22 mouse cellular contexts compared by ENCODE assay signal in genomic region chr17:67723175-67724067, GRCm38 (mm10). TPM values are rescaled to one million over a fixed set of nuclear protein-coding genes. Genes with fewer than 3 reads are reported as not detected.
DNase-seq lines count a peak whose midpoint lies in the region; ATAC-seq and TF ChIP-seq lines count a peak whose summit lies in the region.
"Had no signal": no experiment of that assay in that cellular context is flagged by ENCODE, and none has a peak within 500 bp of the region (broad histone marks: within the 10 kb centered on the region; RNA-seq: fewer than 3 reads in every experiment).

No protein-coding gene starts in this region.

- peaks cover 10% of the 10 kb centered on the region for H3K4me1 ChIP-seq in forebrain, embryonic 14.5 days (ENCODE audit: control insufficient read depth, insufficient read depth, low read length)
- H3K4me1 ChIP-seq in forebrain, embryonic 12.5 days, result no peaks in the 10 kb centered on the region; the same call in 1 of the 2 replicates
- H3K4me1 ChIP-seq in lung, embryonic 15.5 days, result peaks cover 21% of the 10 kb centered on the region
- peaks cover 10% of the 10 kb centered on the region; the same call in 1 of the 2 replicates for H3K4me1 ChIP-seq in neural tube, embryonic 14.5 days (ENCODE audit: control insufficient read depth, insufficient read depth, low read length)
- H3K4me1 ChIP-seq: embryonic facial prominence, embryonic 12.5 days; heart, embryonic 12.5 days; liver, embryonic 13.5 days; midbrain, embryonic 15.5 days had no signal

- H3K4me2 ChIP-seq in forebrain, embryonic 14.5 days (ENCODE audit: low read length), result no peak overlapping the region
- no peak overlapping the region for H3K4me2 ChIP-seq in forebrain, embryonic 12.5 days
- no peak overlapping the region for H3K4me2 ChIP-seq in lung, embryonic 15.5 days
- no peak overlapping the region for H3K4me2 ChIP-seq in neural tube, embryonic 14.5 days (ENCODE audit: low read depth, low read length)
- H3K4me2 ChIP-seq: embryonic facial prominence, embryonic 12.5 days; heart, embryonic 12.5 days; kidney, embryonic 15.5 days; limb, embryonic 12.5 days; liver, embryonic 13.5 days; midbrain, embryonic 15.5 days had no signal

- H3K27ac ChIP-seq in forebrain, embryonic 14.5 days (ENCODE audit: low read depth, low read length), result peak overlapping the region; percentile 41; the same call in 1 of the 2 replicates
- H3K27ac ChIP-seq in forebrain, embryonic 12.5 days, result no peak overlapping the region
- peak overlapping the region; percentile 60 for H3K27ac ChIP-seq in lung, embryonic 15.5 days
- peak overlapping the region; percentile 4 for H3K27ac ChIP-seq in neural tube, embryonic 14.5 days (ENCODE audit: low read depth, low read length)
- H3K27ac ChIP-seq: embryonic facial prominence, embryonic 12.5 days; kidney, embryonic 15.5 days; limb, embryonic 12.5 days; liver, embryonic 13.5 days; macrophage; midbrain, embryonic 15.5 days had no signal

- ATAC-seq in forebrain, embryonic 14.5 days, result peak; percentile 75
- no peak for ATAC-seq in forebrain, embryonic 12.5 days (ENCODE audit: low FRiP score)
- ATAC-seq in lung, embryonic 15.5 days (ENCODE audit: borderline replicate concordance, extremely low read depth, low FRiP score, low TSS enrichment), result peak; percentile 69
- ATAC-seq in neural tube, embryonic 14.5 days (ENCODE audit: low read depth), result no peak
- ATAC-seq: intestine, embryonic 16.5 days had no signal

- TF ChIP-seq POLR2A in brain, embryonic 14.5 days (IDR thresholded peaks at IDR 0.05; ENCODE audit: borderline replicate concordance, extremely low read depth, insufficient read depth, insufficient read length, poor library complexity, severe bottlenecking), result no peak

- H3K27me3 ChIP-seq in forebrain, embryonic 14.5 days (replicated peaks; ENCODE audit: control insufficient read depth, insufficient read depth, low read length), result no peaks in the 10 kb centered on the region
- H3K27me3 ChIP-seq in forebrain, embryonic 12.5 days, result no peaks in the 10 kb centered on the region
- no peaks in the 10 kb centered on the region for H3K27me3 ChIP-seq in lung, embryonic 15.5 days
- no peaks in the 10 kb centered on the region for H3K27me3 ChIP-seq in neural tube, embryonic 14.5 days (ENCODE audit: control insufficient read depth, insufficient read depth, low read length)
- H3K27me3 ChIP-seq: embryonic facial prominence, embryonic 12.5 days; heart, embryonic 12.5 days; kidney, embryonic 15.5 days; limb, embryonic 12.5 days; liver, embryonic 13.5 days; midbrain, embryonic 15.5 days had no signal

- H3K36me3 ChIP-seq in forebrain, embryonic 14.5 days (ENCODE audit: control insufficient read depth, insufficient read depth, low read length), result no peaks in the 10 kb centered on the region
- H3K36me3 ChIP-seq in forebrain, embryonic 12.5 days (replicated peaks), result peaks cover 13% of the 10 kb centered on the region; the same call in 1 of the 2 replicates
- H3K36me3 ChIP-seq in lung, embryonic 15.5 days, result no peaks in the 10 kb centered on the region
- H3K36me3 ChIP-seq in neural tube, embryonic 14.5 days (ENCODE audit: control insufficient read depth, insufficient read depth, low read length), result no peaks in the 10 kb centered on the region
- H3K36me3 ChIP-seq: embryonic facial prominence, embryonic 12.5 days; heart, embryonic 12.5 days; limb, embryonic 12.5 days; liver, embryonic 13.5 days; midbrain, embryonic 15.5 days had no signal

- no peaks in the 10 kb centered on the region for H3K9me3 ChIP-seq in forebrain, embryonic 14.5 days (replicated peaks; ENCODE audit: control insufficient read depth, low read length)
- no peaks in the 10 kb centered on the region for H3K9me3 ChIP-seq in forebrain, embryonic 12.5 days
- H3K9me3 ChIP-seq in lung, embryonic 15.5 days, result no peaks in the 10 kb centered on the region
- no peaks in the 10 kb centered on the region for H3K9me3 ChIP-seq in neural tube, embryonic 14.5 days (ENCODE audit: control insufficient read depth, low read length)
- H3K9me3 ChIP-seq: embryonic facial prominence, embryonic 12.5 days; heart, embryonic 12.5 days; kidney, embryonic 15.5 days; limb, embryonic 12.5 days; midbrain, embryonic 15.5 days had no signal

- WGBS in forebrain, embryonic 14.5 days, result 53% methylated on average over 14 of the region's 14 CpGs
- WGBS in forebrain, embryonic 12.5 days, result 74% methylated on average over 14 of the region's 14 CpGs
- 46% methylated on average over 14 of the region's 14 CpGs for WGBS in lung, embryonic 15.5 days
- 66% methylated on average over 14 of the region's 14 CpGs for WGBS in neural tube, embryonic 14.5 days

- no peak overlapping the region for H3K4me3 ChIP-seq in forebrain, embryonic 14.5 days (ENCODE audit: low read depth, low read length)
- no peak overlapping the region for H3K4me3 ChIP-seq in forebrain, embryonic 12.5 days (replicated peaks)
- H3K4me3 ChIP-seq in lung, embryonic 15.5 days, result no peak overlapping the region
- H3K4me3 ChIP-seq in neural tube, embryonic 14.5 days (ENCODE audit: low read depth, low read length), result no peak overlapping the region
- H3K4me3 ChIP-seq: embryonic facial prominence, embryonic 12.5 days; heart, embryonic 12.5 days; kidney, embryonic 15.5 days; limb, embryonic 12.5 days; liver, embryonic 13.5 days; midbrain, embryonic 15.5 days had no signal

- no peak overlapping the region for H3K9ac ChIP-seq in forebrain, embryonic 14.5 days (ENCODE audit: low read length)
- no peak overlapping the region for H3K9ac ChIP-seq in forebrain, embryonic 12.5 days
- H3K9ac ChIP-seq in lung, embryonic 15.5 days, result no peak overlapping the region
- H3K9ac ChIP-seq in neural tube, embryonic 14.5 days (replicated peaks; ENCODE audit: low read depth, low read length), result no peak overlapping the region
- H3K9ac ChIP-seq: embryonic facial prominence, embryonic 12.5 days; heart, embryonic 12.5 days; kidney, embryonic 15.5 days; limb, embryonic 12.5 days; liver, embryonic 13.5 days; midbrain, embryonic 15.5 days had no signal

- peak; percentile 68 for DNase-seq in forebrain, embryonic 14.5 days (ENCODE audit: low spot score)
- DNase-seq in lung, postnatal 14 days, result no peak
- DNase-seq in brain, embryonic 14.5 days (ENCODE audit: low read depth), result peak; percentile 80
- DNase-seq in urinary bladder, adult 18-20 months (ENCODE audit: low spot score in 2 of 2), result no peak
- no peak for DNase-seq in adrenal gland, postnatal 36 days
- DNase-seq: adrenal gland, adult 8-10 months; cerebellum, adult 18-20 months; liver, embryonic 13.5 days; right cerebral cortex, postnatal 4 days; thymus, adult 2 months had no signal

- no peak for TF ChIP-seq CTCF in brain, embryonic 14.5 days (IDR thresholded peaks at IDR 0.05; ENCODE audit: borderline replicate concordance, extremely low read depth, insufficient read depth, insufficient read length)

RNA-seq across cellular contexts. Expression of gene Lama1, which starts 26.4 kb away (rescaled TPM):
- 5.4 and 6.6 TPM in 2 replicates for polyA plus RNA-seq in forebrain, embryonic 14.5 days (2014; fragmentation: Nextera tagmentation; extraction: Ambion mirVana)
- 14.5 and 16.4 TPM in 2 replicates for polyA plus RNA-seq in forebrain, embryonic 12.5 days (2016; fragmentation: Nextera tagmentation; extraction: Ambion mirVana)
- 3.9 and 4.1 TPM in 2 replicates for polyA plus RNA-seq in lung, embryonic 15.5 days (2015; fragmentation: Nextera tagmentation; extraction: Ambion mirVana)
- 10.5 and 14.0 TPM in 2 replicates for polyA plus RNA-seq in brain, embryonic 14.5 days (2012; rRNA removed)
- polyA plus RNA-seq in neural tube, embryonic 14.5 days (2014; fragmentation: Nextera tagmentation; extraction: Ambion mirVana), result 16.4 and 22.0 TPM in 2 replicates
- total RNA-seq in adrenal gland, postnatal 36 days (2021), result 10 to 100 TPM; 10.1 to 15.7 TPM
- total RNA-seq: common myeloid progenitor, adult 5-6 weeks; granulocyte monocyte progenitor cell, adult 5-6 weeks had no signal
- polyA plus RNA-seq: macrophage had no signal

Comparison
In these comparisons a context has a peak if more than half of its experiments do, and no peak if none do; other contexts are left out.
1. ATAC-seq: peak in forebrain, embryonic 14.5 days (single experiment) and lung, embryonic 15.5 days (single experiment); none in forebrain, embryonic 12.5 days (single experiment) and neural tube, embryonic 14.5 days (single experiment).
2. DNase-seq: peak in forebrain, embryonic 14.5 days (single experiment) and brain, embryonic 14.5 days (single experiment); none in lung, postnatal 14 days (single experiment), urinary bladder, adult 18-20 months (0 of 2) and adrenal gland, postnatal 36 days (0 of 2).